Mouse (Mus musculus) forebrain, embryonic 14.5 days (tissue): ENCODE measurements around the gene Rgs21. TPM values are rescaled to one million over a fixed set of nuclear protein-coding genes. Genes with fewer than 3 reads are reported as not detected.

ENCODE experiments used
- ATAC-seq: fragments of 200-750 bp; cut with Nextera tagmentation; 2 replicates; pipeline ENCODE4 v1.8.0; 2017; ENCODE audit warnings: mild to moderate bottlenecking, moderate library complexity
- DNase-seq: peaks from one replicate; pipeline ENCODE4 v3.0.0-alpha.2; 2015; ENCODE audit warnings: low spot score
- H3K27ac ChIP-seq: fragments of 300-500 bp; sonication (generic); 2 replicates; pipeline ENCODE4 v1.5.1; 2014; ENCODE audit warnings: low read depth, mild to moderate bottlenecking, control low read depth, low read length, moderate library complexity
- H3K27me3 ChIP-seq: fragments of 300-500 bp; sonication (generic); replicated peaks from 2 replicates; pipeline ENCODE4 v1.6.1; 2014; ENCODE audit warnings: low read length, control low read depth, mixed read lengths; ENCODE audit not compliant: control insufficient read depth, insufficient read depth
- H3K36me3 ChIP-seq: fragments of 300-500 bp; sonication (generic); 2 replicates; pipeline ENCODE4 v1.6.1; 2014; ENCODE audit warnings: low read length, control low read depth; ENCODE audit not compliant: control insufficient read depth, insufficient read depth
- H3K4me1 ChIP-seq: fragments of 300-500 bp; sonication (generic); 2 replicates; pipeline ENCODE4 v1.6.1; 2014; ENCODE audit warnings: antibody characterized with exemption, low read length, control low read depth; ENCODE audit not compliant: control insufficient read depth, insufficient read depth
- H3K4me2 ChIP-seq: fragments of 300-500 bp; sonication (generic); 2 replicates; pipeline ENCODE4 v1.6.1; 2014; ENCODE audit warnings: mild to moderate bottlenecking, control low read depth, low read length
- H3K4me3 ChIP-seq: fragments of 300-500 bp; sonication (generic); 2 replicates; pipeline ENCODE4 v1.5.1; 2014; ENCODE audit warnings: low read depth, low read length, control low read depth
- H3K9ac ChIP-seq: fragments of 300-500 bp; sonication (generic); 2 replicates; pipeline ENCODE4 v1.6.1; 2014; ENCODE audit warnings: mild to moderate bottlenecking, low read length, control low read depth, moderate library complexity
- H3K9me3 ChIP-seq: fragments of 300-500 bp; sonication (generic); replicated peaks from 2 replicates; pipeline ENCODE4 v1.6.1; 2016; ENCODE audit warnings: low read length, control low read depth, mixed read lengths; ENCODE audit not compliant: control insufficient read depth
- WGBS: fragments of 180-500 bp; shearing (Covaris S2); extraction: QIAGEN DNeasy Blood & Tissue Kit; methylation state at CpG from one replicate; pipeline ENCODE4 v1.1.7; 2014; 5-methylcytosine and 5-hydroxymethylcytosine counted together
- polyA plus RNA-seq: library from polyadenylated mRNA; unstranded; fragments of >200 nt; fragmentation: Nextera tagmentation; extraction: Ambion mirVana; gene quantifications from 2 replicates; pipeline ENCODE4 v1.2.1, GENCODE M21; 2014

Gene Rgs21
- not detected in 2 replicates for polyA plus RNA-seq

- DNase-seq = no peak
- ATAC-seq = no peak
- no peak within 1 kb of the TSS for H3K4me3 ChIP-seq
- no peaks in the 10 kb centered on the region for H3K4me1 ChIP-seq
- H3K27ac ChIP-seq = no peak within 1 kb of the TSS
- no peak within 1 kb of the TSS for H3K4me2 ChIP-seq
- H3K9me3 ChIP-seq = no peaks in the 10 kb centered on the region
- no peak within 1 kb of the TSS for H3K9ac ChIP-seq
- 64% methylated on average over 3 of the region's 3 CpGs for WGBS
- H3K27me3 ChIP-seq = no peaks in the 10 kb centered on the region
- H3K36me3 ChIP-seq = no peaks in the 10 kb centered on the region
Observed at GRCm38 (mm10) chr1:144567567-144567966, at the start of gene Rgs21. TSS of gene Rgs21 (minus strand) at chr1:144567667.

- H3K4me1 ChIP-seq = no peaks in the 10 kb centered on the region
- H3K36me3 ChIP-seq = no peaks in the 10 kb centered on the region
- WGBS = 92% methylated on average over 1 of the region's 1 CpGs
- no peak overlapping the region for H3K9ac ChIP-seq
- H3K27me3 ChIP-seq = no peaks in the 10 kb centered on the region
- ATAC-seq = no peak
- peak; percentile 4 for DNase-seq
- no peak overlapping the region for H3K4me3 ChIP-seq
- no peak overlapping the region for H3K27ac ChIP-seq
- H3K9me3 ChIP-seq = no peaks in the 10 kb centered on the region
- H3K4me2 ChIP-seq = no peak overlapping the region
Observed at GRCm38 (mm10) chr1:144604071-144604470, 36.6 kb upstream of the Rgs21 start.

GRCm38 (mm10) chr1:144602987-144603386 lies 35.5 kb upstream of the Rgs21 start:
- DNase-seq (peak; percentile 29), ATAC-seq (no peak)
- no peaks in the 10 kb centered on the region for H3K4me1 ChIP-seq
- no peak overlapping the region for H3K4me2 ChIP-seq
- 69% methylated on average over 2 of the region's 2 CpGs for WGBS
- no peaks in the 10 kb centered on the region for H3K27me3 ChIP-seq
- H3K36me3 ChIP-seq = no peaks in the 10 kb centered on the region
- no peak overlapping the region for H3K27ac ChIP-seq
- no peak overlapping the region for H3K9ac ChIP-seq
- no peak overlapping the region for H3K4me3 ChIP-seq
- H3K9me3 ChIP-seq = no peaks in the 10 kb centered on the region

- WGBS = 80% methylated on average over 1 of the region's 1 CpGs
- no peak overlapping the region for H3K27ac ChIP-seq
Observed at GRCm38 (mm10) chr1:144579321-144579720, 11.9 kb upstream of the Rgs21 start.

GRCm38 (mm10) chr1:144572972-144573371 lies 5.5 kb upstream of the Rgs21 start:
- ATAC-seq (no peak), DNase-seq (peak; percentile 16)
- Histone ChIP-seq H3K27me3 (no peaks in the 10 kb centered on the region), H3K4me2 (no peak overlapping the region), H3K36me3 (no peaks in the 10 kb centered on the region), H3K4me1 (no peaks in the 10 kb centered on the region), H3K27ac (no peak overlapping the region), H3K4me3 (no peak overlapping the region), H3K9ac (no peak overlapping the region), H3K9me3 (no peaks in the 10 kb centered on the region)
- WGBS = 98% methylated on average over 2 of the region's 2 CpGs

More at GRCm38 (mm10) chr1:144579321-144579720, 11.9 kb upstream of the Rgs21 start:
- H3K4me3 ChIP-seq = no peak overlapping the region
- no peaks in the 10 kb centered on the region for H3K27me3 ChIP-seq
- H3K36me3 ChIP-seq = no peaks in the 10 kb centered on the region
- no peaks in the 10 kb centered on the region for H3K9me3 ChIP-seq
- DNase-seq (no peak), ATAC-seq (no peak)
- no peaks in the 10 kb centered on the region for H3K4me1 ChIP-seq
- H3K4me2 ChIP-seq = no peak overlapping the region
- H3K9ac ChIP-seq = no peak overlapping the region

GRCm38 (mm10) chr1:144569905-144570304 lies 2.4 kb upstream of the Rgs21 start:
- ATAC-seq (no peak), DNase-seq (no peak)
- Histone ChIP-seq H3K4me2 (no peak overlapping the region), H3K27me3 (no peaks in the 10 kb centered on the region), H3K9me3 (no peaks in the 10 kb centered on the region), H3K4me3 (no peak overlapping the region), H3K4me1 (no peaks in the 10 kb centered on the region), H3K36me3 (no peaks in the 10 kb centered on the region), H3K27ac (no peak overlapping the region), H3K9ac (no peak overlapping the region)
- WGBS = 86% methylated on average over 3 of the region's 3 CpGs

GRCm38 (mm10) chr1:144545142-144545541 lies 22.3 kb downstream of the Rgs21 start:
- H3K4me1 ChIP-seq = no peaks in the 10 kb centered on the region
- no peak overlapping the region for H3K4me3 ChIP-seq
- peak; percentile 52; the same call in 1 of the 2 replicates for ATAC-seq
- peak; percentile 14 for DNase-seq
- no peak overlapping the region for H3K27ac ChIP-seq
- no peak overlapping the region for H3K4me2 ChIP-seq
- WGBS = 70% methylated on average over 4 of the region's 4 CpGs
- no peaks in the 10 kb centered on the region for H3K36me3 ChIP-seq
- no peaks in the 10 kb centered on the region for H3K27me3 ChIP-seq
- no peak overlapping the region for H3K9ac ChIP-seq
- H3K9me3 ChIP-seq = no peaks in the 10 kb centered on the region

GRCm38 (mm10) chr1:144544497-144544961 lies 22.9 kb downstream of the Rgs21 start:
- Histone ChIP-seq H3K4me1 (no peaks in the 10 kb centered on the region), H3K27ac (no peak overlapping the region), H3K9me3 (no peaks in the 10 kb centered on the region), H3K27me3 (no peaks in the 10 kb centered on the region), H3K4me2 (no peak overlapping the region), H3K36me3 (no peaks in the 10 kb centered on the region), H3K9ac (no peak overlapping the region), H3K4me3 (no peak overlapping the region)
- ATAC-seq (peak; percentile 89), DNase-seq (peak; percentile 78)
- 59% methylated on average over 6 of the region's 6 CpGs for WGBS

GRCm38 (mm10) chr1:144531746-144532145 lies 35.7 kb downstream of the Rgs21 start:
- WGBS = 89% methylated on average over 1 of the region's 1 CpGs
- H3K27me3 ChIP-seq = no peaks in the 10 kb centered on the region
- DNase-seq (no peak), ATAC-seq (no peak)
- no peaks in the 10 kb centered on the region for H3K4me1 ChIP-seq
- no peak overlapping the region for H3K4me3 ChIP-seq
- H3K9me3 ChIP-seq = no peaks in the 10 kb centered on the region
- H3K4me2 ChIP-seq = no peak overlapping the region
- no peak overlapping the region for H3K27ac ChIP-seq
- H3K9ac ChIP-seq = no peak overlapping the region
- no peaks in the 10 kb centered on the region for H3K36me3 ChIP-seq
